Mouse (Mus musculus): Measurements from ENCODE around the gene Pygo1.
A peak's percentile ranks its signal among the peaks of the same experiment; 100 is the strongest.

Pygo1 gene

DNA sequence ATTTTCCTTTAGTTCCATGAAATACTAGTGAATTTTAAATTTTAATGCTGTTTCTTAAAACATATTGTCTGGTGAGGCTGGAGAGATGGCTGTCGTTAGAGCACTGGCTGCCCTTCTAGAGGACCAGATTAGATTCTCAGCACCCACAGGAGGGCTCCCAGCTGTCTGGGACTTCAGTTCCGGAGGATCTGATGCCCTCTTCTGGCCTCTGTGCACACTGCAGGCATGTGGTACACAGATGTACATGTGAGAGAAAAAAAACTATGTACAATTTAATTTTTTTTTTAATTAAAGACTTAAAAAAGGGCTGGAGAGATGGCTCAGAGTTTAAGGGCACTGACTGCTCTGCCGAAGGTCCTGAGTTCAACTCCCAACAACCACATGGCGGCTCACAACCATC, 9.9 kb downstream of the Pygo1 start:
- DNase-seq (ENCODE audit: low spot score in 2 of 2) = no peak

- no peak for DNase-seq (ENCODE audit: low spot score in 2 of 2)
Observed at GRCm38 (mm10) chr9:72936301-72936700, 10.9 kb downstream of the Pygo1 start.

DNA sequence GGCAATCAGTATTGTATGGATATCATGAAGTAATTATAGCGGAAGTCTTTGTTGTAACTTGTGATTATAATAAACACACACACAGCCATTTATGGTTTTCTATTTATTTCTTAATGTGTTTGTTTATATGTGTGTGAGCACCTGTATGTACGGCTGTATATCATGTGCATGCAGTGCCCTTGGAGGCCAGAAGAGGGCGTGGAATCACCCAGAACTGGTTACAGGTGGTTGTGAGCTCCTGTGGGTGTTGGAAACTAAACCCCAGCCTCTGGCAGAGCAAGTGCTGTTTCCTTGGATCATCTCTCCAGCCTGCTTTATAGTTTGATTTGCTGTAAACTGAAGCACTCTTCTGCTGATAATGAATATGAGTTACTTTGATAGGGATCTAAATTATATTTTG, 18.0 kb downstream of the Pygo1 start:
- DNase-seq (ENCODE audit: low spot score in 2 of 2) = no peak

DNA sequence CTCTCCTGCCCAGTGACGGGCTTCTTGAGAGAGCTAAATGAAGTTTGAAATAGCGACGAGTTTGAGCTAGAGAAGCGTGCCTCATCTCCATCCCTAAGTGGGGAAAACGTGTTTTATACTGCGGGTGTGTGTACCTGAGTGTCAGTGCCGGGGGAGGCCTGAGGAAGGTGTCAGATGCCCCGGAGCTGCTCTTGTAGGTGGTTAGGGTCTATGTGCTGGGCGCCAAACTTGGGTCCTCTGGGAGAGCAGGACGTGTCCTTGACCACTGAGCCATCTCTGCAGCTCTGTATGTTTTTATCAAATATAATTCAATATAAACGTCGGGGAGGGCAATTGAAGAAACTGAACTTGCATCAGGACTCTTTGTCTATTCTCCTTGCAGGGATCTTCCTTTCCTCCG, 18.8 kb downstream of the Pygo1 start:
- DNase-seq (ENCODE audit: low spot score in 2 of 2) = no peak

DNA sequence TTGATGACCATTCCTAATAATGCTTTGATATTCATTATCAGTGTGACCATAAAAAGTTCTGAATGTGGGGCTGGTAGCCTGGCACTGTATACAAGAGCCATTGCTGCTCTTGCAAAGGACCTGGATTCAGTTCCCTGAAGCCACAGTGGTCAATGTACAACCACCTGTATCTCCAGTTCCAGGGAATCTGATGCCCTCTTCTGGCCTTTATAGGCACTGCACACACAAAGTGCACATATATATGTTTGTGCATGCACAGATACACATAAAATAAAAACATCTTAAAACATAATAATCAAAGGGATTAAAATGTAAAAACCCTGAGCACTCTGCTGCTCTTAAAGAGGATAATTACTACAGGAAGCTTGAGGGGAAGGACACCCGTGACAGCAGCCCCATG, 21.6 kb downstream of the Pygo1 start:
- no peak for DNase-seq (ENCODE audit: low spot score in 2 of 2)

GRCm38 (mm10) chr9:72949572-72949971, 24.1 kb downstream of the Pygo1 start:
- no peak for DNase-seq (ENCODE audit: low spot score in 2 of 2)

DNA sequence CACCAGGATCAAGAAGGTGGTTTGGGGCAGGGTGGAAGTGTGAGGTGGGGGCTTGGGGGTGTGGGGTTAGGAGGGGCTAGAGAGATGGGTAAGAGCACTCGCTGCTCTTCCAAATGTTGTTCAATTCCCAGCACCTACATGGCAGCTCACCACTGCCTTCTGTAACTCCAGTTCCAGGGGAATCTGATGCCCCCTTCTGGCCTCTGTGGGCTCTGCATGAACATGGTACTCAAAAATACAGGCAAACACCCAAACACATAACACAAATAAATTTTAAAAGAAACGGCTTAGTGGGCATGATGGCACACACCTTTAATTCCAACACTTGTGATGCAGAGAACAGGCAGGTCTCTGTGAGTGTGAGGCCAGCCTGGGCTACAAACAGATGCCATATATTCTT, 29.3 kb downstream of the Pygo1 start:
- DNase-seq (ENCODE audit: low spot score in 2 of 2) = no peak

DNA sequence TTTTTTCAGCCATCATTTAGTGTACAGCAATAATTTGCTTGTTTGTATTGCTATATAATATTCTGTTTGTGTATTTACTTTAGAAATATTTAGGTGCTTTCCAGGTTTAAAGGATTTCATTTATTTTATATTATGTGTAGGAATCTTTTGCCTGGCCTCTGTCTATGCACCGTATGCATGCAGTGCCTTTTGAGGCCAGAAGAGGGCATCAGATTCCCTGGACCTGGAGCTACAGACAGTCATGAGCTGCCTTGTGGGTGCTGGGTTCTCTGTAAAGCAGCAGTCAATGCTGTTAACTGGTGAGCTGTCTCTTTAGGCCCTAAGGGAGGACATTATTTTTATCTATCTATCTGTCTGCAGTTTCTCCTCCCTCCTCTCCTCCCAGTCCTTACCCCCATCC, 30.1 kb downstream of the Pygo1 start:
- DNase-seq (ENCODE audit: low spot score in 2 of 2) = peak in 1 of 2 experiments; percentile 38

DNA sequence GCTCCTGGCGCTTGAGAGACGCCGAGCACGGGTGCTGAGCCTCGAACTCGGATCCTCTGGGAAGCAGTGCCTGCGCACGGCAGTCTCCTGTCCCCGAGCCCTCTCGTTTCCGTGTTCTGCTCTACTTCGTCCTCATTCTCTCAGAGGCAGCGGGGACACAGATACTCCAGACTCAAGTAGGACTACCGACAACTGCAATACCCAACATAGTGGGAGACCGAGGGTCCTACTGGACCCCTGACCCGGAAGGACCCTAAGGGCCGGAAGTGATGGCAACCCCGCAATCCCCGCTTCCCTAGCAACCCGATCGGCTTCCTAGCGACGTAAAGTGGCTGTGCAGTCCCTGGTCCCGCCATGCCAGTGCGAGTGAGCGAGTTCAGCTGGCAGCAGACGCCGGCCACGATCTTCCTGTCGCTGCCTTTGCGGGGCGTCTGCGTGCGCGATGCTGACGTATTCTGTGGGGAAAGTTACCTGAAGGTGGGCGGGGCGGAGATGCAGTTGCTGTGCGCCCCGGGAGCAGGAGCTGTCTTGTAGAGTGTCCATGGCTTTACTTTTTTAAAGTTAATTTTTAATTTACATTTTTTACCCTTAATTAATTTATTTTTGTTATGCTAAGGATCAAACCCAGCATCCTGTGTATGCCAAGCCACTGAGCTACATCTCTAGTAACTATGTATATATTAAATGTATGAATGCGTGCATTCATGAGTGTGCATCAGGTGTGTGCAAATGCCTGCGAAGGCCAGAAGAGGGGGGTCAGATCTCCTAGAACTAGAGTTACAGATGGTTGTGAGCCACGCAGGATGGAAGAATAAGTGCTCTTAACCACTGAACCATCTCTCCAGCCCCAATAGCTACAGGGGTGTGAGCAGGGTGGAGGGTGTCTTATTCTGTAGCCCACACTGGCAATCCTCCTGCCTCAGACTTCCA, 33.3 kb downstream of the Pygo1 start, which contains the start of the genes Dyx1c1 and Gm44503:
Gene Dyx1c1, plus strand, starts transcription at position 265 of the 930 bp plus-strand sequence.
Gene Gm44503, plus strand, starts transcription at position 332 of the 930 bp plus-strand sequence.
- DNase-seq (ENCODE audit: low spot score in 2 of 2) = peak; percentile 43 to 76

DNA sequence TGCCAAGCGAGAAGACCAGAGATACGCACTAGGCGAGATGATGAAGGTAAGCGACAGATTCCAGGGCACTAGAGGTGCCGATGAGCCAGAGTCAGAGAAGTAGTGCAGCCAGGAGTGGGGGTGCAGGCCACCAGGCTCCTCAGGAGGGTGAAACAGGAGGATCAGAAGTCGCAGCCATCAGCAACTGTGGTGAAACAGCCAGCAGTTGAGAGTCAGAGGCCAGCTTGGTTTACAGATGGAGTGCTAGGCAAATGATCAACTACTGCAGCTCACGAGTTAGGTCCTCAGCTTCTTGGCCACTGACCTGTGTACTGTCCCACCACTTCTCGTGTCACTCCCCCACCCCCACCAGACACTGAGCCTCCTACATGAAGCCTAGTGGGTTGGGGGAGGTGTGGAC, 35.9 kb downstream of the Pygo1 start:
- no peak for DNase-seq (ENCODE audit: low spot score in 2 of 2)

- no peak for DNase-seq (ENCODE audit: low spot score in 2 of 2)
Observed at GRCm38 (mm10) chr9:72961959-72962358, 36.5 kb downstream of the Pygo1 start.

GRCm38 (mm10) chr9:72968349-72969061, 43.1 kb downstream of the Pygo1 start:
- DNase-seq (ENCODE audit: low spot score in 2 of 2) = peak; percentile 65 to 81

DNA sequence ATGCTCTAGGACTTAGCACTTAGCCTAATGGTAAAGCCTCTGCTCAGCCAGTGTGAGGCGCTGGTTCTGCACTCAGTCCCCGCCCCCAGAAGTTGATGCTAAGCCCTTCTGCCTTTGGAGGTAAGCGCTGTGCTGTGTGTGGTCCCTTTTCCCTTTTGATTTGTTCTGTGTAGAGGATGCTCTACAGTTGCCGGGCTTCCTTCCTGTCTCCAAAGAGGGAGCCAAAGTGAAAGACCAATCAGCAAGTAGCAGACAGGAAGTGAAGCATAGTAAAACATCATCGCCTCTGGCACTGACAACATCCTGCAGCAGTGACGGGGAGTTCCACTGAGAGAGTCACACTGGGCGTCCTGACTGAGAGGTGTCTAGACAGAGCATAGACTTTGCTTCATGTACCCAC, 44.4 kb downstream of the Pygo1 start:
- no peak for DNase-seq (ENCODE audit: low spot score in 2 of 2)

DNA sequence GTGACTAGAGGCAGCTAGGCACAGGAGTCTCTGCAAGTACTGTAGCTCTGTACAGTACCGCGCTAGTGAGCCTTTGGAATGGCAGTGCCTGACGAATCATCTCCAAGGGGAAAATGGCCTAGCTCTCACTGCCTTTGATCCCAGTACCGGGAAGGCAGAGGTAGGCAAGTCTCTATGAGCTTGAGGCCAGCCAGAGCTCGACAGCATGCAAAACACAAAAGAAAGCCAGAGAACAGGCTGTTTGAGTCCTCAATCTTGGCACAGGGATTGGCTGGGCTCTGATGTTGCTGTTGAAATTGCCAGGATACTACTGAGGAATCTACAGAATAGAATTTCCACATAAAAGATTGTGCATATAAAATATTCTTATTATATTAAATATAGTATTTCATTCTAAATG, 47.0 kb downstream of the Pygo1 start:
- DNase-seq (ENCODE audit: low spot score in 2 of 2) = no peak

GRCm38 (mm10) chr9:72972984-72973383, 47.5 kb downstream of the Pygo1 start:
- no peak for DNase-seq (ENCODE audit: low spot score in 2 of 2)

- DNase-seq (ENCODE audit: low spot score in 2 of 2) = no peak
Observed at GRCm38 (mm10) chr9:72974734-72975133, 49.3 kb downstream of the Pygo1 start.

DNA sequence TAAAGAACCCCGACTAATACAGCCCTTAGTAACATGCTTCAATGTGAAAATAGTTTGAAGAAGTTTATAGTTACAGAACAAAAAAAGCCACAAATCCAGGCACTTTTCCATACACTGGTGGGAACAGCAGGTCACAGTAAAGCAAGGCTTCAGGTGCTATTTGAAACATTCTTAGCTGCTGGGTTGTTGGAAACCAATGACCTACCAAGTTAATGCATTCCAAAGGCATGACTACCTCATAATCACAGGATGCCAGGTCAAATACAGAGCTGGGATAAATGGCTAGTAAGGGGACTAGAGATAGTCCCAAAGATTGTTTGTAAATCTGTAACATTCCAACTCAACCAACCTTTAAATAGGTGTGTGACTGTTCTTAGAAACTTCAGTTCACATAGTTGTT, 49.8 kb downstream of the Pygo1 start:
- no peak for DNase-seq (ENCODE audit: low spot score in 2 of 2)

- no peak for DNase-seq (ENCODE audit: low spot score in 2 of 2)
Observed at GRCm38 (mm10) chr9:72983066-72983465, 57.6 kb downstream of the Pygo1 start.

GRCm38 (mm10) chr9:72985250-72986220, 60.1 kb downstream of the Pygo1 start, which contains the start of the genes Ccpg1os and Ccpg1:
TSS of gene Ccpg1os (minus strand) at chr9:72985382.
TSS of gene Ccpg1 (plus strand) at chr9:72985429.
- peak; percentile 96 to 99 for DNase-seq (ENCODE audit: low spot score in 2 of 2)

- no peak for DNase-seq (ENCODE audit: low spot score in 2 of 2)
Observed at GRCm38 (mm10) chr9:72987703-72988102, 62.3 kb downstream of the Pygo1 start.

- no peak for DNase-seq (ENCODE audit: low spot score in 2 of 2)
Observed at GRCm38 (mm10) chr9:72988706-72989105, 63.3 kb downstream of the Pygo1 start.
